Mouse (Mus musculus) ES-E14 (cell line): ENCODE results near the gene 2510009E07Rik. TPM values are rescaled to one million over a fixed set of nuclear protein-coding genes. Genes with fewer than 3 reads are reported as not detected.

ENCODE experiments used
- DNase-seq: peaks from one replicate; pipeline ENCODE4 v3.0.0-alpha.2; 2013; ENCODE audit warnings: low read depth, low spot score
- H3K27ac ChIP-seq: 2 replicates; pipeline ENCODE4 v1.5.1; 2012; ENCODE audit warnings: low read depth, mild to moderate bottlenecking, low read length, moderate library complexity, mixed read lengths; ENCODE audit not compliant: poor library complexity, insufficient read depth, severe bottlenecking
- H3K36me3 ChIP-seq: 2 replicates; pipeline ENCODE4 v1.6.1; 2012; ENCODE audit warnings: mild to moderate bottlenecking, low read length, moderate library complexity, mixed read lengths; ENCODE audit not compliant: control insufficient read depth, poor library complexity, insufficient read depth, severe bottlenecking
- H3K4me1 ChIP-seq, 2 experiments: fragments of 150-350 bp in 1 of 2; sonication (generic) in 1 of 2; 2 replicates each; pipeline ENCODE4 v1.6.1; 2012; ENCODE audit warnings: low read length in 2 of 2, mild to moderate bottlenecking in 1 of 2, mixed read lengths in 1 of 2; ENCODE audit not compliant: control insufficient read depth in 2 of 2, insufficient read depth in 2 of 2, poor library complexity in 1 of 2
- H3K4me3 ChIP-seq, 2 experiments: fragments of 150-350 bp in 1 of 2; sonication (generic) in 1 of 2; 2 replicates each; pipeline ENCODE4 v1.5.1; 2012; ENCODE audit warnings: low read length in 2 of 2, low read depth in 1 of 2, mild to moderate bottlenecking in 1 of 2, mixed read lengths in 1 of 2; ENCODE audit not compliant: insufficient read depth in 1 of 2, poor library complexity in 1 of 2, severe bottlenecking in 1 of 2
- H3K9ac ChIP-seq: 2 replicates; pipeline ENCODE4 v1.6.1; 2012; ENCODE audit warnings: low read depth, mild to moderate bottlenecking, low read length, mixed read lengths; ENCODE audit not compliant: poor library complexity, insufficient read depth, severe bottlenecking
- H3K9me3 ChIP-seq: fragments of 150-350 bp; sonication (generic); 2 replicates; pipeline ENCODE4 v1.6.1; 2012; ENCODE audit warnings: low read depth, mild to moderate bottlenecking, low read length; ENCODE audit not compliant: control insufficient read depth, insufficient read depth
- CHD2 ChIP-seq: IDR thresholded peaks from 2 replicates; pipeline ENCODE4 v1.6.1; 2014; ENCODE audit warnings: mild to moderate bottlenecking, low read depth, low read length, inconsistent platforms
- HCFC1 ChIP-seq: IDR thresholded peaks from 2 replicates; pipeline ENCODE4 v1.6.1; 2012; ENCODE audit warnings: low read length, inconsistent platforms, borderline replicate concordance; ENCODE audit not compliant: insufficient read depth
- MAFK ChIP-seq: IDR thresholded peaks from 2 replicates; pipeline ENCODE4 v1.6.1; 2014; ENCODE audit warnings: mild to moderate bottlenecking, low read depth, low read length, inconsistent platforms; ENCODE audit not compliant: insufficient read depth
- ZC3H11A ChIP-seq: IDR thresholded peaks from 2 replicates; pipeline ENCODE4 v1.6.1; 2012; ENCODE audit warnings: low read depth, mild to moderate bottlenecking, inconsistent platforms, low read length, borderline replicate concordance
- ZNF384 ChIP-seq: IDR thresholded peaks from 2 replicates; pipeline ENCODE4 v1.6.1; 2012; ENCODE audit warnings: low read depth, low read length, inconsistent platforms
- in situ Hi-C, 2 experiments: fragments of 600-800 bp; cut with MboI; formaldehyde crosslinking; loops; one replicate each; pipeline ENCODE4 v1.15.1; 2025; ENCODE audit warnings: low sequenced_read_pairs in 2 of 2, inconsistent platforms in 1 of 2; ENCODE audit not compliant: unreplicated experiment in 2 of 2
- total RNA-seq: library from RNA; depleted of rRNA; stranded (reverse); fragments of 300-350 nt; gene quantifications from 2 replicates; pipeline ENCODE4 v1.2.3, GENCODE M21; 2012

The 2510009E07Rik gene
- total RNA-seq, 1 experiment: 1.8 TPM

DNA sequence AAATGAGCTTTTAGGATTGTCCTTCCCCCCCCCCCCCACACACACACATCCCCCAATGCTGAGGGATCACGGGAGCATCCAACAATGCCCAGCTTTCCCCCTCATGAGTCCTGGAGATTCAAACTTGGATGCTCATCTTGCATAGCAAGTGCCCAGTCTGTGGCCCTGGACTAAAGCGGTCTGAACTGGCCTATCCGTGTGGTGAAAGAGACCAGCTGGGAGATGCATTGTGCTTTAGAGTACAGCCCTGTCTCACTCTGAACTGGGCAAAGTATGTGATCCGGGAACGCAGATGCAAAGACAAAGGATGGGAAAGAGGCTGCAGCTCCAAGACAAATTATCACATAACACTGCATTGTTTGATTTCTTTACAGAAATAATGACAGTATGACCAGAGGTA lies 40.1 kb downstream of the 2510009E07Rik start:
- no peaks in the 10 kb centered on the region for H3K9me3 ChIP-seq
- DNase-seq: no peak
- TF ChIP-seq MAFK (no peak), CHD2 (no peak), HCFC1 (no peak), ZC3H11A (no peak), ZNF384 (no peak)
- no peak overlapping the region for H3K9ac ChIP-seq
- H3K27ac ChIP-seq: no peak overlapping the region
- in situ Hi-C loops: no loop called here
- no peaks in the 10 kb centered on the region for H3K36me3 ChIP-seq
- H3K4me1 ChIP-seq: no peaks in the 10 kb centered on the region
- H3K4me3 ChIP-seq: no peak overlapping the region

DNA sequence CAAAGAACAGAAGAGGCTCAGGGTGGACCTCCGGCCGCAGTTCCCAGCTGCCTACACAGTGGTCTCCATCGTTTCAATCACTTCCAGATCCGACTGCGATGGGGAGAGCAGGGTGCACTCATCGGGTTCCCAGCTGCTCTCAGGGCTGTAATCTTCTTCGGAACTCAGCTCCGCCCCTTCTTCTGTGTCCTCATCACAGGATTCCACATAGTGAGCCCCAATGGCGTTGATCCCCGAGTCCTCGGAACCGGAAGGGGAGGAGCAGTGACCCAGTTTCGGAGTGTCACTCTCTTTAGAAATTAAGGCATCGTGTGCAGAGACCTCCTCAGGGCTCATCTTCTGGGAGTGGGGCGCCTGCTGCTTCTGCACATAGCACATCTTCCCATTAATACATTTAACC lies 41.3 kb downstream of the 2510009E07Rik start:
- H3K4me3 ChIP-seq: no peak overlapping the region
- H3K36me3 ChIP-seq: no peaks in the 10 kb centered on the region
- TF ChIP-seq ZC3H11A (no peak), CHD2 (no peak), HCFC1 (no peak)
- DNase-seq: no peak
- H3K9ac ChIP-seq: no peak overlapping the region
- in situ Hi-C loops: no loop called here
- H3K9me3 ChIP-seq: no peaks in the 10 kb centered on the region
- no peak overlapping the region for H3K27ac ChIP-seq
- no peaks in the 10 kb centered on the region for H3K4me1 ChIP-seq

- no peak overlapping the region for H3K27ac ChIP-seq
- H3K4me3 ChIP-seq: no peak overlapping the region
- H3K9me3 ChIP-seq: no peaks in the 10 kb centered on the region
- H3K9ac ChIP-seq: no peak overlapping the region
- H3K36me3 ChIP-seq: no peaks in the 10 kb centered on the region
- in situ Hi-C loops: no loop called here
- no peaks in the 10 kb centered on the region for H3K4me1 ChIP-seq
- DNase-seq: no peak
- TF ChIP-seq ZNF384: no peak
Measured at GRCm38 (mm10) chr16:21651161-21651560, 43.3 kb downstream of the 2510009E07Rik start.

DNA sequence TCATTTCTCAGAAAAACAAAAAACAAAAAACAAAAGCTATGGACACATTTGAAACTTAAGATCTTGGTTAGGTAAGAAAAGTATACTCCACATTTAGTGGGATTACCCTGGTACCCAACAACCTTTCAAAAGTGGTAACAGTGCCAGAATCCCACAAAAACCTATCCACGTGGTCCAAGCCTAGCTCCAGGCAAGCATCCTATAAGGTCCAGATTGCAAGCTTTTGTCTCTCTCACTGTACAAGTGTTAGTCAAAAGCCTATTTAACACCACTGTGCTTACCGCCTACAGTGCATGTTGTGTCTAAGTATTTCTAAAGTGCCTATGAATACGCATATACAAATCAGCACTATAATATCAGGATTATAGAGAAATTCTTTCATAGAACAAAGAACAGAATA lies 44.2 kb downstream of the 2510009E07Rik start:
- no peaks in the 10 kb centered on the region for H3K9me3 ChIP-seq
- no peaks in the 10 kb centered on the region for H3K4me1 ChIP-seq
- H3K27ac ChIP-seq: no peak overlapping the region
- no peak overlapping the region for H3K9ac ChIP-seq
- TF ChIP-seq CHD2 (no peak), ZNF384 (no peak), MAFK (no peak), HCFC1 (no peak), ZC3H11A (no peak)
- in situ Hi-C loops: no loop called here
- DNase-seq: no peak
- no peaks in the 10 kb centered on the region for H3K36me3 ChIP-seq
- no peak overlapping the region for H3K4me3 ChIP-seq

DNA sequence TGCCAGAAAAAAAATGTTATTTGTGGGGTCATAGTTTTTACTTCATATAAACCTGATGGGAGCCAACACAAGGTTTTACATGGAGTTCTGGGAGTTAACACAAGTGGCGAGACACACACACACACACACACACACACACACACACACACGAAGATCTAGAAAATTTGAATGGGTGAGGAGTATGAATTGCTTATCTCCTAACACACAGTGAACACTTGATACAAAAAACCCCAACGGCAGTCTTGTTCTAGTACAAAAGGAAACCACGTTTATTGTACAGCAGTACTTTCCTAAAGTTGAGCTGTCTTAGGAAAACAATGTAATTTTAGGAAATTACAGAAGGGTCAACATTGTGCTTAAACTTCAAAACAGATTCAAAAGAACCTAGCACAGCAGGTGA lies 45.7 kb downstream of the 2510009E07Rik start:
- DNase-seq: no peak
- Histone ChIP-seq H3K4me1 (0 out of 4 replicates have a peak, but pooled peaks cover 0 to 2% of the 10 kb centered on the region in 2 experiments), H3K27ac (no peak overlapping the region), H3K36me3 (no peaks in the 10 kb centered on the region), H3K4me3 (no peak overlapping the region), H3K9ac (no peak overlapping the region), H3K9me3 (no peaks in the 10 kb centered on the region)
- TF ChIP-seq CHD2: no peak
- no peak for TF ChIP-seq ZC3H11A
- TF ChIP-seq ZNF384: no peak
- no peak for TF ChIP-seq MAFK
- no peak for TF ChIP-seq HCFC1
- in situ Hi-C loops: no loop called here
